Comparison of ENCODE assay signal across 8 mouse cellular contexts in genomic region chr7:100930619-100931315, GRCm38 (mm10). TPM values are rescaled to one million over a fixed set of nuclear protein-coding genes. Genes with fewer than 3 reads are reported as not detected.
A peak's percentile ranks its signal among the peaks of the same experiment; 100 is the strongest.
DNase-seq lines count a peak whose midpoint lies in the region; ATAC-seq and TF ChIP-seq lines count a peak whose summit lies in the region.
"Had no signal": no experiment of that assay in that cellular context is flagged by ENCODE, and none has a peak within 500 bp of the region (broad histone marks: within the 10 kb centered on the region; RNA-seq: fewer than 3 reads in every experiment).

No protein-coding gene starts in this region.

- peaks cover 3% of the 10 kb centered on the region; the same call in 1 of the 2 replicates for H3K4me1 ChIP-seq in brown adipose tissue, adult 24 weeks (ENCODE audit: control insufficient read depth, insufficient read depth, insufficient read length, low read length)
- H3K4me1 ChIP-seq in heart, embryonic 11.5 days (ENCODE audit: control insufficient read depth, insufficient read depth, low read length), result peaks cover 49% of the 10 kb centered on the region
- peaks cover 55% of the 10 kb centered on the region for H3K4me1 ChIP-seq in kidney, embryonic 16.5 days (ENCODE audit: insufficient read depth, low read length)

- POLR2A ChIA-PET in Patski (lab: Charles Lee), result interaction anchor here (0.6 to 4.4 kb wide), 10 partner anchors 8 to 1777 kb away, joined by 3 to 33 read pairs (median 5); no protein-coding TSS in a partner anchor

- H3K27ac ChIP-seq in brown adipose tissue, adult 24 weeks (replicated peaks; ENCODE audit: low read depth, low read length), result 0 out of 2 replicates have a peak overlapping the region, but pooled peaks have one; percentile 26
- H3K27ac ChIP-seq in heart, embryonic 11.5 days (ENCODE audit: low read depth, low read length), result peak overlapping the region; percentile 99
- H3K27ac ChIP-seq in kidney, embryonic 16.5 days (ENCODE audit: low read length), result peak overlapping the region; percentile 100
- H3K27ac ChIP-seq: macrophage had no signal

- WGBS in heart, embryonic 11.5 days (ENCODE audit: insufficient replicate concordance), result 2% methylated on average over 52 of the region's 53 CpGs
- 2% methylated on average over 53 of the region's 53 CpGs for WGBS in kidney, embryonic 16.5 days

- peak overlapping the region; percentile 96 for H3K4me2 ChIP-seq in heart, embryonic 11.5 days
- peak overlapping the region; percentile 86 for H3K4me2 ChIP-seq in kidney, embryonic 16.5 days (replicated peaks; ENCODE audit: low read depth, low read length)

- CTCF ChIA-PET in Patski (lab: Charles Lee), result interaction anchor here (0.6 to 3.2 kb wide), 6 partner anchors 13 to 64 kb away, joined by 3 to 17 read pairs (median 3); no protein-coding TSS in a partner anchor

- no peak for TF ChIP-seq CTCF in Patski (IDR thresholded peaks at IDR 0.05)

- in situ Hi-C loops in Patski (cut with MboI; ENCODE audit: low pct_unique_long_range_greater_than_20kb), result loop anchor here (10.0 kb wide), 1 partner anchor 56 kb away; no protein-coding TSS in a partner anchor

- ATAC-seq in Patski, result peak; percentile 42
- ATAC-seq in heart, embryonic 11.5 days (replicated peaks; ENCODE audit: insufficient number of reproducible peaks, low FRiP score, low TSS enrichment), result 0 out of 2 replicates have a peak, but pooled peaks have one; percentile 8
- peak; percentile 3; the same call in 1 of the 2 replicates for ATAC-seq in kidney, embryonic 16.5 days (ENCODE audit: low FRiP score, low TSS enrichment)

- no peaks in the 10 kb centered on the region for H3K36me3 ChIP-seq in heart, embryonic 11.5 days (ENCODE audit: control insufficient read depth, insufficient read depth, low read length)
- peaks cover 3% of the 10 kb centered on the region; the same call in 1 of the 2 replicates for H3K36me3 ChIP-seq in kidney, embryonic 16.5 days (ENCODE audit: insufficient read depth, low read length)

- no peak for DNase-seq in Patski (ENCODE audit: low read depth, low spot score)
- peak; percentile 85 for DNase-seq in lung, postnatal 36 days
- DNase-seq in thymus, postnatal 4 days, result peak; percentile 37
- no peak for DNase-seq in layer of hippocampus, postnatal 36 days

- no peaks in the 10 kb centered on the region for H3K27me3 ChIP-seq in Patski
- H3K27me3 ChIP-seq in heart, embryonic 11.5 days (ENCODE audit: control insufficient read depth, insufficient read depth, low read length), result no peaks in the 10 kb centered on the region; the same call in 1 of the 2 replicates
- no peaks in the 10 kb centered on the region for H3K27me3 ChIP-seq in kidney, embryonic 16.5 days (ENCODE audit: insufficient read depth, low read length)

- peak overlapping the region; percentile 67 for H3K4me3 ChIP-seq in brown adipose tissue, adult 24 weeks (ENCODE audit: insufficient read depth, low read depth, low read length)
- peak overlapping the region; percentile 82 for H3K4me3 ChIP-seq in heart, embryonic 11.5 days (ENCODE audit: low read depth, low read length)
- peak overlapping the region; percentile 88 for H3K4me3 ChIP-seq in kidney, embryonic 16.5 days (ENCODE audit: low read length)

- peak overlapping the region; percentile 89 for H3K9ac ChIP-seq in heart, embryonic 11.5 days (ENCODE audit: low read depth, low read length)
- peak overlapping the region; percentile 99 for H3K9ac ChIP-seq in kidney, embryonic 16.5 days (replicated peaks; ENCODE audit: low read length)

- no peaks in the 10 kb centered on the region for H3K9me3 ChIP-seq in heart, embryonic 11.5 days (replicated peaks; ENCODE audit: control insufficient read depth, low read length)
- H3K9me3 ChIP-seq in kidney, embryonic 16.5 days (ENCODE audit: low read length), result no peaks in the 10 kb centered on the region

RNA-seq across cellular contexts. Expression of gene Arhgef17, which starts 1.1 kb away (rescaled TPM):
- polyA plus RNA-seq in Patski (2021), result 78.8 TPM
- polyA plus RNA-seq in brown adipose tissue, adult 24 weeks (2012; ENCODE audit: insufficient read depth, insufficient read length, missing spikeins), result 2.5 and 3.3 TPM in 2 replicates
- polyA plus RNA-seq in heart, embryonic 11.5 days (2014; fragmentation: Nextera tagmentation; extraction: Ambion mirVana), result 8.5 and 8.8 TPM in 2 replicates
- polyA plus RNA-seq in kidney, embryonic 16.5 days (2015; fragmentation: Nextera tagmentation; extraction: Ambion mirVana), result 10.7 and 10.8 TPM in 2 replicates
- 100 to 1,000 TPM; 152 to 158 TPM for total RNA-seq in layer of hippocampus, postnatal 36 days (2021)

RNA-seq across cellular contexts. Expression of gene P2ry6, which starts 43.7 kb away (rescaled TPM):
- 0.22 TPM for polyA plus RNA-seq in Patski (2021)
- polyA plus RNA-seq in brown adipose tissue, adult 24 weeks (2012; ENCODE audit: insufficient read depth, insufficient read length, missing spikeins), result 3.7 and 4.5 TPM in 2 replicates
- 2.1 and 2.8 TPM in 2 replicates for polyA plus RNA-seq in heart, embryonic 11.5 days (2014; fragmentation: Nextera tagmentation; extraction: Ambion mirVana)
- 4.8 and 5.2 TPM in 2 replicates for polyA plus RNA-seq in kidney, embryonic 16.5 days (2015; fragmentation: Nextera tagmentation; extraction: Ambion mirVana)
- total RNA-seq in layer of hippocampus, postnatal 36 days (2021), result 1 to 10 TPM; 3.2 to 3.5 TPM

Comparison
In these comparisons a context has a peak if more than half of its experiments do, and no peak if none do; other contexts are left out.
1. DNase-seq: peak in lung, postnatal 36 days (single experiment) and thymus, postnatal 4 days (single experiment); none in Patski (single experiment) and layer of hippocampus, postnatal 36 days (0 of 2).
2. H3K27ac ChIP-seq: peak in every context shown above with its lines; median percentile 100 in kidney, embryonic 16.5 days; 99 in heart, embryonic 11.5 days; 26 in brown adipose tissue, adult 24 weeks.
3. Peak in every context shown above with its lines, with median percentiles within 50 percentile points of each other: ATAC-seq and H3K4me3 ChIP-seq.